Mouse (Mus musculus) Muller cell, postnatal 12 days (primary cell): Measurements from ENCODE around the gene Bach2.

Experiments
- DNase-seq: peaks from one replicate; pipeline ENCODE4 v3.0.0-alpha.2; 2015; ENCODE audit errors: inconsistent ontology term

The Bach2 gene

GRCm38 (mm10) chr4:32250333-32251004 is 11.9 kb downstream of the Bach2 start:
- peak; percentile 88 for DNase-seq

- DNase-seq: peak; percentile 98
These were observed 12.4 kb downstream of the Bach2 start for GRCm38 (mm10) chr4:32251005-32251365.

- DNase-seq: no peak
These were observed 13.5 kb downstream of the Bach2 start for GRCm38 (mm10) chr4:32251946-32252672.

GRCm38 (mm10) chr4:32257686-32258085 is 19.1 kb downstream of the Bach2 start:
- DNase-seq: no peak

- DNase-seq: no peak
These were observed 19.5 kb downstream of the Bach2 start for GRCm38 (mm10) chr4:32258093-32258492.

GRCm38 (mm10) chr4:32258596-32258995 is 20.0 kb downstream of the Bach2 start:
- no peak for DNase-seq

GRCm38 (mm10) chr4:32260909-32261308 is 22.3 kb downstream of the Bach2 start:
- DNase-seq: no peak

- no peak for DNase-seq
These were observed 24.5 kb downstream of the Bach2 start for GRCm38 (mm10) chr4:32262825-32263684.

- DNase-seq: no peak
These were observed 25.1 kb downstream of the Bach2 start for GRCm38 (mm10) chr4:32263685-32264038.

- no peak for DNase-seq
These were observed 26.3 kb downstream of the Bach2 start for GRCm38 (mm10) chr4:32264892-32265291.

- no peak for DNase-seq
These were observed 28.1 kb downstream of the Bach2 start for GRCm38 (mm10) chr4:32266731-32267130.

- DNase-seq: no peak
These were observed 29.4 kb downstream of the Bach2 start for GRCm38 (mm10) chr4:32268042-32268441.

GRCm38 (mm10) chr4:32272398-32272797 is 33.8 kb downstream of the Bach2 start:
- no peak for DNase-seq

- no peak for DNase-seq
These were observed 36.2 kb downstream of the Bach2 start for GRCm38 (mm10) chr4:32274776-32275294.

- no peak for DNase-seq
These were observed 41.2 kb downstream of the Bach2 start for GRCm38 (mm10) chr4:32279842-32280241.

GRCm38 (mm10) chr4:32280401-32280800 is 41.8 kb downstream of the Bach2 start:
- DNase-seq: no peak

- no peak for DNase-seq
These were observed 42.7 kb downstream of the Bach2 start for GRCm38 (mm10) chr4:32281306-32281705.

- no peak for DNase-seq
These were observed 47.8 kb downstream of the Bach2 start for GRCm38 (mm10) chr4:32286405-32286804.

GRCm38 (mm10) chr4:32288036-32288860 is 49.6 kb downstream of the Bach2 start:
- DNase-seq: peak; percentile 67

- no peak for DNase-seq
These were observed 51.2 kb downstream of the Bach2 start for GRCm38 (mm10) chr4:32289845-32290244.

- no peak for DNase-seq
These were observed 52.8 kb downstream of the Bach2 start for GRCm38 (mm10) chr4:32291406-32291805.
